Mouse (Mus musculus) thymus, postnatal 10 days (tissue): ENCODE measurements around the gene Ppp2ca.

ENCODE experiments used
- DNase-seq, 2 experiments: peaks; one replicate each; pipeline ENCODE4 v3.0.0; 2021; ENCODE audit warnings: low spot score in 2 of 2

Ppp2ca gene

DNA sequence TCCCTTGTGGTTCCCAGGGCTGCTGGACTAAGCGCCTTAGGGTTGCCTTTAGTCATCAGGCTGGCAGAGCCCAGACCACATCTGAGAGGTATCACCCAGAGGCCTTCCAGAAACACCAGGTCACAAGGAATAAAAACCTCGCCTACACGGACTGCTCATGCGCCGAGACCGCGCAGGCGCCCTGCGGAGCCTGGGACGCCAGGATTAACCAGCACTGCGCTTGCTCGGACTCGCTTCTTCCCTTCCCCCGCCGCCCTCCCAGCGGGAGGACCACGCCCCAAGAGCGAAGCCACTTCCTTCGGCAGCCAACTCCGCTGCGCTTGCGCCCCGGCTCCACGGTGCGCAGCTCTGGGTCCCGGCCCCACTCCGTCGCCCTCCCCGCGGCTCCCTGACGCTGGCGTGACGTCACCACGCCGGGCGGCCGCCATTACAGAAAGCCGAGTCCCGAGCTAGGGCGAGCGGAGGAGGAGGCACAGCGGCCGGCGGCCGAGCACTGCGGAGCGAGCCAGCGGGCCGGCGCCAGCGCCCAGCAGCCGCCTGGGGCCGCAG lies at the start of gene Ppp2ca:
Gene Ppp2ca, plus strand, starts transcription at position 284 of the 549 bp plus-strand sequence.
- DNase-seq = peak; percentile 97 to 99

DNA sequence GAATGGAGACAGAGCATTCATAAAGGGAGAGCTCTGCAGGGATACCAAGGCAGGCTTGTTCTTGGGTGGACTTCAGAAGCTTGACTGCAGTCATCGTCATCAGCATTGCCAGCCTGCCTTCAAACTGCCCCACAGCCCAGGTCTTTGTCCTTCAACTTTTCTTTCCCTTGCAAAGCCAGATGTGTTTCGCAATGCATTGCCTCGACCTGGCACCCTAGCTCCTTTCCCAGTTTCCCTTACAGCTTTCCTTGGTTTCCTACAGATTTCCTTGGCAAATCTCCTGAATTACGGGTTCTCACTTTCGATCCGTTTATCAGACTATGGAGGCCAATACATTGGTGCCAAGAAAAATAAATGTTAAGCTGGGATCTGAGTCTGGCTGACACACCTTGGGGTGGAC lies 45.1 kb upstream of the Ppp2ca start:
- DNase-seq = no peak

DNA sequence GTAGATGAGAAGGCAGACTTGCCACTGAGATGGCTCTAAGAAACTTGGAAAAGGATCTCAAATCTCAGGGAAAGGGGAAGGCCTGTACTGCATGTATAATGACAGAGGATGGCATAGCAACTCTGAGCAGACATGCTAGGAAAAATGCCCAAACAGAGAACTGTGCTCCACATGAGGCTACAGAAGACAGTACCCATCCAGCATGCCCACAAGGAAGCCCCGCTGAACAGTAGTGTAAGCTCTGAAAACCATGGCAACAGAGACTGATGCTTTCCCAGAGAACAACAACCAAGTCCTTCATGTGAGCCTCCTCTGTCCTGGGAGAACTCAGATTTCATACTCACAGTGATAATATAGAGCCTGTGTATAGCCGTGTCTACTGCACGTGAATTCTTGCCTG lies 43.8 kb upstream of the Ppp2ca start:
- DNase-seq = no peak

DNA sequence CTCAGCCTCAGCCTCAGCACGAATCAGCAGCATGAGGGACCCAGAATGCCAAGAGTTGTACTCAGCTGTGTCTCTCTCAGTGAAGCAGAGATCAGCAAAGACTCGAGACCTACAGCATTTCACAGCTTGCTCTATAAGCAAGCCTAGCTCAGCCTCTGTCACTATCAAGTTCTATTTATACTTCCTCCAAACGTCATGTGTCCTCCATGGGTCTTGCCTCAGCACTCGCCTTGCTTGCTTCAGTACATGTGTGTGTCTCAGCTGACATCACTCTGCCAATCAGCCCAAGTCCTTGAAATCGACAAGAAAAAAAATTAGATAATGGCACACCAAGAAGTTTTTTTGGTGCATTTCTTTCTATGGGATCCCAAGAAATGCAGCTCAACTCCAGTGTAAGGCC lies 42.3 kb upstream of the Ppp2ca start:
- DNase-seq = no peak

DNA sequence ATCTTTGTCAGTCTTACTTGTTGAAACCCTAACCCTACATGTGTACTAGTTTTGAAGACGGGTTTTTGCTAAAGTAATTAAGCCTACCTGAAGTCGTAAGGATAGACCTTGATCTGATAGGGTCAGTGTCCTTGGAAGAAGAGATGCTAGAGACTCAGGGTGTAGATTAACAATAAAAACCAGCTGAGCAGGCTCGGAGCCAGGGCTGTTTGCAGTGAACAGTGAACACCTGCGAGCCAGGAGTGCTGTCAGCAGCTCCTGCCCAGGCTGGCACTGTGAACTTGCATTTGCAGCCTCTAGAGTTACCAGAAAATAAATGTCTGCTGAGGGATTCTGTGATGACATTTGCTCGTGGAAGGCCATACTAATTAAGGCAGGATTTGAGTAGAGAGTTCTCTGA lies 39.5 kb upstream of the Ppp2ca start:
- no peak for DNase-seq

DNA sequence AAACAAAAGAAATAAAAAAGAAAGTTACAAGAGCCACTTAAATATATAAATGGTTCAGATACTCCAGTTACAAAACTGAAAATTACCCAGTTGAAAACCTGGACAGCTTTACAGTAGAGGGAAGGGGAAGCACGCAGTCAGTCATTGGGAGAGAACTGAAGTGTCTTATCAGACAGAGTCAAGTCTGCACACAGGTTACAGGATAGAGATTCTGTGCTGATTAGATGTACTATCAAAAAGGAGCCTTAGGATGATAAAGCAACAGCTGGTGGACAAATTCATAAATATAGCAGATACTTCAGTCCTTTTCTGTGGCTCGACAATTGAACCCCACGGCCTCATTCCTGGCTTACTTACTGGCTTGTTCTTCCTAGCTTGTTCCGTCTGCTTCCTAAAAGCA lies 38.2 kb upstream of the Ppp2ca start:
- DNase-seq = no peak

DNA sequence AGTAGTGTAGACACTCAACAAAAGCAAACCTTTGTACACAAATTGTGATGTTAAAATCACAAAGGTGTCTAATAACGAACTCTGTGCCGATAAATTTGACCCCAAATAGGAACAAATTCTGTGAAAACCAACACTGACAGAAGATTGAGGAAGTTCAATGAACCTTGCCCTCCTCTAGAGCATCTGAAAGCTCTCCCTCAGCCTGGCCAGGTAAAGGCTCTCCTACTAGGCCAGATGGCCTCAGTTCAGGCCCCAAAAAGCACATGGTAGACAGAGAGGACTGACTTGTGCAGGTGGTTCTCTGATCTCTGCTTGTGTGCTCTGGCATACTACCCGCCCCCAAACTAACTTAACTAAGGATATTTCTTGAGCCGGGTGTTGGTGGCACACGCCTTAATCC lies 36.1 kb upstream of the Ppp2ca start:
- no peak for DNase-seq

DNA sequence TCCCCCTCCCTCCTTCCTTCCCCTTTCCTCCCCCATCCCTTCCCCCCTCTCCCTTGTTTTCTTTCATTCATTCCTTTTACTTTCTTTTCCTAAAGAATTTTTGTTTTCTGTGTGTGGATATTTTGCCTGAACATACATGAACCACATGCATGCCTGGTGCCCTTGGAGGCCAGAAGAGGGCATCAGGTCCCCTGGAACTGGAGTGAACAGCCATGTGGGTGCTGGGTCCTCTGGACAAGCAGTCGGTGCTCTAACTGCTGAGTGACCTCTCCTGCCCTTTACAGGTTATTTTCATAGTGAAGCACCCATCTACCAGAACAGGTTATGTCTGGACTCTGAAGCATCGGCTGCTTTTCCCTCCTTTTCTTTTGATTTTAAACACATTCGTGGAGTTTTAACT lies 34.1 kb upstream of the Ppp2ca start:
- DNase-seq = peak in 1 of 2 experiments; percentile 33

DNA sequence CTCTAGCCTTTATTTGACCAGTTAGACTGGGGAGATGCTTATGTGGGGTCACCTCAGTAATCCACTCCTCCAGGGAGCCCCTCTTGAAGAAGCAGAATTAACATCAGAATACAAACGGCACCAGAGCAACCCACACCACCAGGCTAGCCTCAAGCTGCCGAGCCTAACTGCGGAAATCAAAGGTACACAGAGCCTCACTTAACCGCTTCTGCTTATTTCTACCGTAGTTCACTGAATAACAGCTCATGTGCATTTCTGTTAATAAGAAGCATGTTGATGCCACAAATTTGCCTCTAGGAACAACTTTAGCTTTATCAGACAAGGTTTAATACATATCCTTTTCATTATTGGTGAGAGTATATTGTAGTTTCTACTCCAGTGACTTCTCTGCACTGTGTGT lies 32.6 kb upstream of the Ppp2ca start:
- peak in 1 of 2 experiments; percentile 26 for DNase-seq

DNA sequence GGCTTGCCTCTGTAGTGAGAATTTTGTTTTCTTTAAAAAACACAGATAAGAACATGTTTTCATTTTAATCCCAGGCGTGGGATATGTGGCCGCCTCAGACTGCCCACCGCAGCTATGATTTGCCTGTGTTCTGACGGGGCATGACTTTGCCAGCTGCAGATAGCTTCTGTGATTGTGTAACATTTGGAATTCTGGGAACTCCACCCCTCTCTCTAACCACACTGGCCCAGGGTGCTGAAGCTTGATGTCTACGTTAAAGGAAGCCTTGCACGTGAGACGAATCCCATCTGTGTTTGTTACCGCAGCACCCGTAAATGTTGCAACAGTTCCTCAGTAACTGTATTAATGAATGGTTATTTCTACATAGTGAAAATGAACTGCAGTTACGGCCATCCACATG lies 26.7 kb upstream of the Ppp2ca start:
- DNase-seq = no peak

DNA sequence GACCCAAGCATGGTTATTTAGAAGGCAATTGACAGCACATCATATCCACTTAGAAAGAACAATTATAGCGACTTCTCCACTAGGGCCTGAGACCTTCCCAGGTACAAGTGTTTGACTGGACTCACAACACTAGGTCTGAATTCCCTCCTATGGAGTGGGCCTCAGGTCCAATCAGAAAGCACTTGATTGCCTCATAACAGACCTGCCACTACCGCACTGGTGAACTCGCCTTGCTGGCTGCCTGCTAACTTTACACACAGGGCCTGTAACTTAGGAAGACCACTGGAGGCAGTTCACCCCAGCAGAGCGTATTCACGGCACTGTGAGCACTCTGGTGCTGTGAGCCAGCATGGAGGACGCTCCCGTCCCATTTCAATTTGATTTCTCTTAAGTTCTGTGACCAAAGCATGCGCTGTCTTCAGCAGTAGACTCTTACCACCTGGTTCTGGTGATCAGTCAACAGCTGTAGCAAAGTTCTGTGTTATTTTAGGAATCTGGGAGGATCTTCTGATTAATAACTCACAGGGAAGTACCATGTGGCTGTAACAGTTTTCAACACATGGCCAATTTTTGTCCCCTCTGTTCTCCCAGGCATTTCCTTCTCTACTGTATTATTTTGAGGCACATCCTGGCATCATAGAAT lies 24.8 kb upstream of the Ppp2ca start:
- no peak for DNase-seq

DNA sequence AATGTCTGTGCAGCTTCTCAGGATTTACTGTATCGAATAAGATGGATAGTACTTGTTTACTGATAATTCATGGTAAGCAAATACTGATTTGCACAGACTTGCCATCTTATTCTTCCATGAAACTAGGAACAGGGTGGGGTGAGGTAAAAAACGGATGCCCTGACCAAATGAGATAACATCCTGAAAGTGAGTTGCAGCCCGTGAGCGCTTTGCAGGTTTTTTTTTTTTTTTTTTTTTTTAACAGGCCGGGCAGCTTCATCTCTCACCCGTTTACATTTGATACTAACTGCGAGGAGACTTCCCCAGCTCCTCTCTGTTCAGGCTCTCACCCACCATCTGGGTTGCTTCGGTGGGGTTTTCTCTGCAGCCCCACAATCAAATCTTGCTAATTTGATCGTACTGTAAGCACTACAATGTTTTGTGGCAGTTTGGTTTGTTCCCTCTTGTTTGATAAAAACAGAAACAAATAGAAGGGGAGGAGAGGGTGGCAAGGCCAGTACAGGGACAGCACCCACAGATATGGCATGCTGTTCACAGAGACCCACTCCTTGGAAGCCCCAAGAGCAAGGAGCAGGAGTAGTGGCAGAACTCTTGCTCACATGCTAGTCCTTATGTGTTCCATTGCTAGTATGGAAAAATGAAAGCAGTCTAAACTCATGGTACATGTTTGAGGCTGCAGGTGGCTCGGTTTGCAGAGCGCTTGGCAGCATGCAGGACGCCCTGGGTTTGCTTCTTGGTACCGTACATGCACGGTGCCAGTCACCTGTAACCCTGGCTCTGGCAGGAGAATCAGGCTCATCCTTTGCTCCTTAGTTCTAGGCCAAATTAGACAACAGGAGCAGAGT lies 23.6 kb upstream of the Ppp2ca start:
- DNase-seq = peak; percentile 41

DNA sequence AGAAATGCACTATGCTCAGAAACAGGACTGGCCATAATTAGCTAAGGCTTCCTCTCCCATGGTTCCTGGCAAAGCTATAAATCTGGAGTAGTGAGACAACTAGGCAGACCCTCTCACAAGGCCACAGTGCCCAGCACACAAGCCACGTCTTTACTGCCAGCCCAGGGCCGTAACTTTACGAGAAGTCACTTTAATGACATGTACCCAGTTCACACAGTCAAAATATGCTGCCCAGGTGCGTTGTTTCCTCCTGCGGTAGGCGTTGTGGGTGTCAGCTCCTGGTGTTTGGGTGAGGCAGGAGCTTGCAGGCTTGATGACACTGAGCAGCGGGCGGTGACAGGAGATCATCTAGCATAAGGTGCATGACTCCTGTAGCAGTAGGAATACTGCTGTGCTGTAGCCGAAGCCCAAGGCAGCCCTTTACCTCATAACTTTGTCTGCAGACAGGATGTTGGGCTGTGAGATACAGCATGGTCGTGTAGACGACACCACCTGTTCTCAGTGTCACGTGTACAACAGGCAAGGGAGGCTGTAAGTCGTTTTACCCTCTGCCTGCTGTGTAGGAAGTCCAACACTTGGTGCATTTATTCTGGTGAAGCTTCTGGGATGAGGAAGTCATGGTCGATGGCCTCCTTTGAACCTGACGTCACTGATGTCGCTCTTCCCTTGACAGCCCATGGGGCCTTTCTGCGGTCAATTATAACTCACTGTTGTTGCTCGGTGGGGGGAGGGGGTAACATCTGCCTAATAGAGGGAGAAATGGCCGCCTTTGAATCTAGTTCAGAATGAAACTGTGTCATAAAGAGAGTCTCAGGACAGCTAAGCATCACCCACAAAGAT lies 22.5 kb upstream of the Ppp2ca start:
- peak; percentile 70 to 72 for DNase-seq

DNA sequence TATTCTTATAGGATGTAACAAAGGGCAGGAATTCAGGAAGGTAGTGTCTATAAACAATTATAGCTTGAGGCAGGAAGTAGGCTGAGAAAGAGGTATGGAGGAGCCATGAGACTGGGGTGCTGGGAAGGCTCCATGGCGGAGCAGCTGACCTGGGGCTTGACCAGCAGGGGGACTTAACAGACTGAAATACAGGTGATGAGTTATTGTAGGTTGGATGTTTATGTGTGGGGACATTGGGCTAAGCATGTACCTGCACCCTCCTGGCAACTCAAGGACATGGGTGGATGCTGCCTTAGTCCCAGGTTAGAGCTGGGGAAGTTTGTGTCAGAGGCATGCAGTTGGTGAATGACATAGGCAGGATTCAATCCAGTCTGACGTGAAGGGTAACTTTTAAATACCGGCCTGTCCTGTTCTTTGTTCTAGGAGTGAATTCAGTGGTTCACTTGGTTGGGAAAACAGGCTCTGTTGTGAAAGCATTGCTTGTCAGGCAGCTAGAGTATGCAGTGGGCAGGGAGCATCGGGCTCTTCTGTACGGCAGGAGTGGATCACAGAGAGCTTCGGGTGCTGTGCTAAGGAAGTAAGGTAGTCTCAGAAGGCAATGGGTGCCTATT lies 21.6 kb upstream of the Ppp2ca start:
- no peak for DNase-seq

DNA sequence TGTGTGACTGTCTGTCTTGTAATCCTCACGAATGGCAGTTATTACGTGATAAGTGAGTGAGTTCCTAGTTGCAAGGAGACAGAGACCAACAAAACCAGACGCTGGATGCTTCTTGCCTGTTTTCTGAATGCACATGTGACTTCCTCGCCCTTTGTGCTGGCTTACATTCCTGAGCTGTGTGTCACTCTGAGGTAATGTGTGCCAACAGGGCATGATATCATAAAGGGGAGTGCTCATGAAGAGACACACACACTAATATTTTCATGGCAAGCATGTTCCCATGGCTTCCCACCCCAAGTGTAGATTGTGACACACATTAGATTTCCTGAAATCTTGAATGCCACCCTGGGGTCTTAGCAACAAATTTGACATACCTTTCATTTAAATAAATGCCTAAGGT lies 20.5 kb upstream of the Ppp2ca start:
- DNase-seq = no peak

DNA sequence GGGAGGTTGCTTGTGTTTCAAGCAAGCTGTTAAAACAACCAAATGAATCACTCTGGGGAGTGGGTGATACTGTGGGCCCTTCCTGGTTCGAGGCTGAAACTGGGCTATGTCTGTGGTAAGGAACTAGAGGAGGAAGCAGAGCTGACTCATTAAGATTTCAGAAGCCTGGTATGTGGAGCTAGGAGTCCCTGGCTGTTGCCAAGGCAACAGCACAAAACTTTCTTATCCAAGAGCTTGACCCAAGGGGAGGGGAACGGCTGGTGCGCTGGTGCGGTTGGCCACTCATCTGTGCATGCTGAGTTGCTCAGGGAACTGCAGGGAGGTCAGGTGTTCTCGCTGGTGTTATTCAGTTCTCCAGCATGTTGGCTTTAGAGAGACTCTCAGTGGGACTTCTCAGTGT lies 18.5 kb upstream of the Ppp2ca start:
- no peak for DNase-seq

DNA sequence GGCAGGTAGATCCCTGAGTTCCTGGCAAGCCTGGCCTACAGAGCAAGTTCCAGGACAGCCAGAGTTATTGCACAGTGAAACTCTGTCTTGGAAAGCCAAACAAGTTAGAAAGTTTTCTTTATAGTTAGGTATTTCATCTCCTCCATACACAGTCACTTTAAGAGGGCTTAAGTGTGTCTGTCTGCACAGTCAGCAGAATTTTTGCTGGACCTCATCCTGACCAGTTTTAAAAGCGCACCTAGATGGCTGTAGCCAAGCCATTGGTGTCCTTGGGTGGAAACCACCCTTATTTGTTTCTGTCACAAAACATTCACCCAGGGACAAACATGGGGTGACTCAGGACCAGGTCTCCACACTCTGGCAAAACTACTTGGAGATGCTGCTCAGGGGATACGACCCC lies 17.8 kb upstream of the Ppp2ca start:
- DNase-seq = no peak

DNA sequence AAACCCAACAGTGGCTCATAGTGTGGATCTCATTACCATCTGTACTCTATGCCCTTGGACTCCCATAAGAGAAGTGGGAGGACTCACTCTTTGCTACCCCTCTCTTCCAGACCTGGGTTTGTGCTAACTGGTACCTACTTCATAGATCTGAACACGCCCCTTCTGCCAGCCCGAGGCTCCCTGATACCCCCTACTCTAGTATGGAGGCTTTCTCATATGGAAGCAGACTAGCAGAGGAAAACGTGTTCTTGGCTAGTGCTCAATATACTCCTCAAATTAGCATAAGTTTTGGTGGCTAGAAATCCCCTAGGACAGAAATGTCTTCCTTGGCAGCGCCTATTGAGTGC lies 12.7 kb upstream of the Ppp2ca start:
- DNase-seq = no peak

DNA sequence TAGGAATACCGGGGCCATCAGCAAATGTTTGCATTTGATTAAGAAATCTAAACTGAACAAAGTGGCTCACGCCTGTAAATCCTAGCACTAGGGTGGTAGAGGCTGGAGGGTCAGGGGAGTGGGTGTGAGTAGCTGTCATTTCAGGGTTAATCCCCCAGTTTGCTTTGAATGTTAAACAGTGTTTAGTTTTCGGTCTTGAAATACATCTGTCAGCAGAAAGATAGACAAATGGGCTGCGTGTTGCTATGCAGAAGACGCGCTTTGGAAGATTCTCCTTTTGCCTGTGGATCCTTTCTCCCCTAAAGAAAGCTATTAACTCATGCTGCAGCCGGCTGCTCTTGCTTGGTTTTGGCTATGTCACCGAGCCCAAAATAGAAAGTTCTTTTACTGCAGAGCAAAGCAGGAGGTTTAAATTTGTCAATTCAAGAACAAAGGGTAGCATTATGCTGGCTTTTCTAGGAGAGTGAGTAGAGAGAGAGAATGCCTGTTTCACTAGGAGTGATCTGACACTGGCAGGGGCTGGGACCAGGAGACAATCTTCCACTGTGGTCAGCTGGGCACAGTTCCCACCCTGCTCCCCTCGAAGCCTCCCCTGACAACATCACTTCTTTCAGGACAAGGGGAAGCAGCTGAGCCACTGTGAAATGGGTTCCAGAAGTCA lies 12.1 kb upstream of the Ppp2ca start:
- no peak for DNase-seq

DNA sequence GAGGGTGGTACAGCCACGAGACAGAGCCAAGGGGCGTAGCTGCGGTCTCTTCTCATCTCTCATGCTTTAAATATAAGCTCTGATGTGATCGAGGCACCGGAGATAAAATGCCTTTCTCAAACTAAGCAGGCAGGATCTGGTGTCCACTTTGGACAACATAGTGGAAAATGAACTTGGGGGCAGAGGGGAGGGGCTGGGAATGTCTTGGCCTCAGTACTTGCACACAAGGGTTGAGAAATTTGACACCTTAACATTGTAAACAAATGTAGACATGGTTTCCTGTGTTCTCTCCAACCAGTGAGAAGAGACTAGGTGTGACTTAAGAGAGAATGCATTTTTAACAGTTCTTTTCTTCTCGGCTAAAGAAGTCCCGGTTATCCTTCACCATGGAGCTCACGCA lies 9.2 kb upstream of the Ppp2ca start:
- no peak for DNase-seq

DNA sequence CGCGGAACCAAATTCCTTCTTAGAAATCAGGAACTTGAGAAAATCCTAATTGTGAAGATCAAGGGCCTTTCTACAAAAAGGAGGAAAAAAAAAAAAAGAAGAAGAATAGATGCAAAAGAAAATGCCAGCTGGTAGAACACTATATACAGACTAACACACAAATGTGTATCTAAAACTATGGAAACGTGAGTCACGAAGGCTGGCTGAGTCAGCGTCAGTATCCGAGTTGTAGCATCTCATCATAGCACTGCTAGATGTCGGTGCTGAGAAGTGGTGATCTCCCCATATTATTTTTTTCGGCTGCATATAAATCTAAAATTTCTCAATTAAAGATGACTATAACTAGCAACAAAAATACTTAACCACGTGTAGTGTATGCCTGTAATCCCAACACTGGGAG lies 7.2 kb upstream of the Ppp2ca start:
- no peak for DNase-seq
